Mouse (Mus musculus) ovary, adult 10 weeks (tissue): ENCODE data around the gene Dnmt1. TPM values are rescaled to one million over a fixed set of nuclear protein-coding genes. Genes with fewer than 3 reads are reported as not detected.

Experiments
- polyA plus RNA-seq: library from polyadenylated mRNA; stranded (reverse); fragments of 350-450 nt; fragmentation: Illumina TruSeq; extraction: RNeasy Lipid Tissue Mini Kit (QIAGEN cat#74804); gene quantifications from one replicate; pipeline ENCODE4 v1.2.3, GENCODE M21; 2014

Gene Dnmt1
- 19.1 TPM for polyA plus RNA-seq

GRCm38 (mm10) chr9:20959430-20959938 lies at the start of gene Dnmt1:
TSS of gene Dnmt1 (minus strand) at chr9:20959888.

DNA sequence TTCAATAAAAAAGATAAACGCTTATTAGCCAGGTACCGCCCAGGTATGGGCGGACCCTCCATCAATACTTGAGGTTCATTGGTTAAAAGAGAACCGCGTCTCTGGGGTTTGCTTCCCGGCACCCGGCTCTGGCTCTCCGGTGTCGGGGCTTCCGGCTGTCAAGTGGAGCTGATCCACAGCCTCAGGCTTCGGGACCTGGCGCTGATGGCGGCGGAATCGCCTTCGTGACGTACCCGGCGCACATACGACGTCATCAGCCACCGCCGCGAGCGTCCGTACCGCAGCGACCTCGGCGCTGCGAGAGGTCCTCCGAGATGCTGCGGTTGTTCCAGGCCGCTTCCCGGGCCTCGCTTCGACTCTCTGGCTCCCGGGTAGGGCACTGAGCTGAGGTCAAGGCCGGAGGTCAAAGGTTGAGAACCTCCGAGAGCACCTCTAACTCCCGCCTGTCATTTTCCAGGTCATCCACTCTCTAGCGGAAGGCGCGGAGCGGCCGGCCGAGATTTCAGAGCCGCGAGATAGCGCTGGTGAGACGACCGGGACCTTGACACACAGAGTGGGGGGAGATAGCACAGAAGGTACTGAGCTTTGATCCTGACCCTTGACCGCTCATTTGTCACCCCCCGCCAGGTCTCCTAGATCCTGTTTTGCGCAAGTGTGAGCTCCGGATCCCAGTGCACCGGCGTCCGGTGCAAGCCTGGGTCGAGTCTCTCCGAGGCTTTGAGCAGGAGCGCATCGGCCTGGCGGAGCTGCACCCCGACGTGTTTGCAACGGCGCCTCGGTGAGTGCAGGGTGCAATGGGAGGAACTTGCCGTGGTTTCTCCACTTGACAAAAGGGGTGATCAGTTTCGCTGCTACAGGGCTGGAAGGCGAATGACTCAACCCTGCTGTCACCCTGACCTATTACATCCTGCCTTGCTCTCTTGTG lies 43.2 kb upstream of the Dnmt1 start, which contains the start of gene Mrpl4:
TSS of gene Mrpl4 (plus strand) at position 112 of the 925 bp plus-strand sequence.

GRCm38 (mm10) chr9:20976216-20976960 lies 16.7 kb upstream of the Dnmt1 start, which contains the start of gene S1pr2:
TSS of gene S1pr2 (minus strand) at chr9:20976781.

DNA sequence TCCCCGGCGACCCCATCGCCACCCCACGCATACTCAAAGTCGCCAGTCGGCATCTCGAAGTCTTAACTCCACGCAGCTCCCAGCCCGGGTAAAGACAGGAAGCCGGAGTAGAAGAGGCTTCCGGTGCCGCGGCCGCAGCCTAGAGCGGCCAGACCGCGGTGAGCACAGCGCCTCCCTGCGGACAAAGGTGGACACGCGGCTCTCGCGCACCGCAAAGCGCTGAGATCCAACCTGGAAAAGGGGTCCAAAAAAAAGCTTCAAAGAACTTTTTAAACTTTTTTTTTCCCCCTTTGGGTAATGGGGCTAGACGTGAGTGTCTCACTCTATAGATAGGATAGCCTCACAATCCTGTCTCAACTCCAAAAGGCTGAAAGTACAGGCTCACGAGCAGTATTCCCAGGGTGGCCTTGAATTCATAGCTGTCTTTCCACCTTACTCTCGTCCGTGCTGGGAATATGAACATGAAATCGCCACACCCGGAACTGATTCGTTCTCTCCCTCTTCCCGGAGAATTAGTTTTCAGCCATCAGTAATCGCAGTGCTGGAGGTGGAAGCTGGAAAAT lies 61.1 kb downstream of the Dnmt1 start, which contains the start of gene Eif3g:
TSS of gene Eif3g (minus strand) at position 113 of the 563 bp plus-strand sequence.

DNA sequence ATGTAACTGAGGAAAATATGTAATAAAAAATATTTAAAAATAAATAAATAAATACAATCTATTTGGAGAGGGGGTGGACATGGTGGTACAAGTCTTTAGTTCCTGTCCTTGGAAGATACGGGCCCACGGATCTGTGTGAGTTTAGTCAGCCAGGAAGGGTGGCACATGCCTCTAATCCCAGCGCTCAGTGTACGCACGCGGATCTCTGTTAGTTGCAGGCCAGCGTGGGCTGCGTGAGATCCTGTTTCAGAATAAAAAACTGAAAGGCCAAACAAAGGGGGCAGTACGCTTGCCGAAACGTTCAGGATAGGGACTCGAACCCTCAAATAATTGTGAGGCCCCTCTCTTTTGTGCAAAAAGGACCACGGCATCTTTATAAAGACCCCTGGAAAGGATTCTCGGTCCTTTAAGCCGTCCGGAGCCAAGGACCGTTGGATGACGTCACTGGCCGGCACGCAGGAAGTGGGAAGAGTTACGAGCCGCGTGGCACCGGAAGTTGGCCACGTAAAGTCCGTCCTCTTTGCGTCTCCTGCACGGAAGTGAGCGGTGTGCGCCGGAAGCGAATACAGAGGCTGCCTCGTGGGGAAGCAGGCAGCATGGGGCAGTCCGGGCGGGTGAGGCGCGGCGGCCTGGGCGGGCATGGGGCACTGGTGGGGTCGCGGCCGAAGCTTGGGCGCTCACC lies 71.8 kb downstream of the Dnmt1 start, which contains the start of gene Ppan:
TSS of gene Ppan (plus strand) at position 472 of the 682 bp plus-strand sequence.

DNA sequence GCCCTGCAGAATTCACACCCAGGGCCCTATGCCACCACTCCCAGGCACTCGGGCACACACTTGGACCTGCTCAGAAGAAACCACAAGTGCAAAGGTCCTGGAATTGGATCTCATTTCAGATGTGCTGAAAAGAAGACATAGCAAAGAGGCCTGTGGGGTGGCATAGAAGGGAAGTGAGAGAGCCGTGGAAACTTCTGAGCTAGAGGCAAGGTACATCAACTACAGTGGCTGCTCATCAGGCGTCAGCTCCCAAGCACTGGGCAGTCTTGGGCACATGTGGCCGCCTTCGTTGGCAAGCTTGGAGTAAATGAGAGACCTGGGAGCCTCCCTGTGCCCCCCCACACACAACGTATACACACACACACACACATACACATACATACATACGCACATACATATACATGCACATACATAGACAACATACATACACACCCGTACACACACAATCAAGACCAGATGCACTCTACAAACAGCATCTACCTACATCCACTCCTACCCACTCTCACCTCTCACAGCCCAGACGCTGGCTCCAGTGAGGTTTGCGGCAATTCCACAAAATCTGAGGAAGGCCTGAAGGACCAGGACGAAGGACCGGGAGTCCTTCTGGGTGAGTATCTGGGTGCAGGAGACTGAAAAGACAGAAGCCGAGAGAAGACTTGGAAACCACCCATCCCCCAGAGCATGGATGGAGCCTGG lies 80.4 kb downstream of the Dnmt1 start, which contains the start of gene Angptl6:
TSS of gene Angptl6 (minus strand) at position 631 of the 696 bp plus-strand sequence.

GRCm38 (mm10) chr9:20868448-20869001 lies 91.2 kb downstream of the Dnmt1 start, which contains the start of gene A230050P20Rik:
TSS of gene A230050P20Rik (plus strand) at chr9:20868642.

Other genes starting within 250 kb of the Dnmt1 start
- gene Olfm2, start 213.5 kb downstream of the Dnmt1 start, polyA plus RNA-seq, result 5.7 TPM
- gene Col5a3, start 144.8 kb downstream of the Dnmt1 start, polyA plus RNA-seq, result not detected
- gene Rdh8, start 141.4 kb downstream of the Dnmt1 start, polyA plus RNA-seq, result not detected
- gene A230050P20Rik, start 91.2 kb downstream of the Dnmt1 start, polyA plus RNA-seq, result 2.5 TPM
- gene Angptl6, start 80.2 kb downstream of the Dnmt1 start, polyA plus RNA-seq, result not detected
- gene Ppan, start 71.7 kb downstream of the Dnmt1 start, polyA plus RNA-seq, result 0.40 TPM
- gene Eif3g, start 61.3 kb downstream of the Dnmt1 start, polyA plus RNA-seq, result 23.3 TPM
- 1.7 TPM for gene S1pr2, start 16.9 kb upstream of the Dnmt1 start, polyA plus RNA-seq
- 0.63 TPM for gene Mrpl4, start 42.9 kb upstream of the Dnmt1 start, polyA plus RNA-seq
- 4.0 TPM for gene Icam1, start 56.1 kb upstream of the Dnmt1 start, polyA plus RNA-seq
- not detected for gene Icam4, start 69.5 kb upstream of the Dnmt1 start, polyA plus RNA-seq
- not detected for gene Icam5, start 72.2 kb upstream of the Dnmt1 start, polyA plus RNA-seq
- not detected for gene Zglp1, start 107.2 kb upstream of the Dnmt1 start, polyA plus RNA-seq
- not detected for gene Gm49373, start 113.2 kb upstream of the Dnmt1 start, polyA plus RNA-seq
- gene Fdx1l, start 113.7 kb upstream of the Dnmt1 start, polyA plus RNA-seq, result not detected
- gene Gm38431, start 132.1 kb upstream of the Dnmt1 start, polyA plus RNA-seq, result 0.54 TPM
- gene Raver1, start 132.1 kb upstream of the Dnmt1 start, polyA plus RNA-seq, result 16.4 TPM
- gene Tyk2, start 171.4 kb upstream of the Dnmt1 start, polyA plus RNA-seq, result 1.4 TPM
- 11.9 TPM for gene Cdc37, start 190.1 kb upstream of the Dnmt1 start, polyA plus RNA-seq
- 0.60 TPM for gene Pde4a, start 205.8 kb upstream of the Dnmt1 start, polyA plus RNA-seq